Mouse (Mus musculus): ENCODE measurements around the gene 9930022D16Rik. TPM values are rescaled to one million over a fixed set of nuclear protein-coding genes. Genes with fewer than 3 reads are reported as not detected.

The 9930022D16Rik gene
- total RNA-seq, 2 experiments from 2014 or later: not detected

- DNase-seq: no peak
These were observed 37.5 kb downstream of the 9930022D16Rik start for GRCm38 (mm10) chr11:109451169-109451568.

GRCm38 (mm10) chr11:109456261-109456660 lies 42.5 kb downstream of the 9930022D16Rik start:
- DNase-seq: no peak

GRCm38 (mm10) chr11:109458165-109458564 lies 44.4 kb downstream of the 9930022D16Rik start:
- DNase-seq: no peak

- DNase-seq: no peak
These were observed 46.9 kb downstream of the 9930022D16Rik start for GRCm38 (mm10) chr11:109460586-109460985.

- DNase-seq: no peak
These were observed 51.4 kb downstream of the 9930022D16Rik start for GRCm38 (mm10) chr11:109465068-109465467.

- peak; percentile 22 for DNase-seq
These were observed 53.3 kb downstream of the 9930022D16Rik start for GRCm38 (mm10) chr11:109466987-109467386.

GRCm38 (mm10) chr11:109468133-109468532 lies 54.4 kb downstream of the 9930022D16Rik start:
- no peak for DNase-seq

Small RNA genes within 50 kb of the gene (microRNA-seq; reads per million reads assigned to microRNA genes)
- gene Gm25540: not detected

Other genes with a start within 250 kb of the 9930022D16Rik start
- gene Rgs9, start 115.8 kb upstream of the 9930022D16Rik start, total RNA-seq (2021): 1 to 10 TPM; 5.3 to 7.8 TPM
- 10 to 100 TPM; 68.2 to 70.3 TPM for gene Gna13, start 51.1 kb upstream of the 9930022D16Rik start, total RNA-seq (2021)
- 10 to 100 TPM; 38.1 to 48.5 TPM for gene Amz2, start 12.0 kb downstream of the 9930022D16Rik start, total RNA-seq (2021)
- 10 to 100 TPM; 10.6 to 14.2 TPM for gene Arsg, start 59.5 kb downstream of the 9930022D16Rik start, total RNA-seq (2021)
- gene Slc16a6, start 59.7 kb downstream of the 9930022D16Rik start, total RNA-seq (2021): 1 to 10 TPM; 2.7 to 3.9 TPM
- gene Wipi1, start 198.1 kb downstream of the 9930022D16Rik start, total RNA-seq (2021): 10 to 100 TPM; 35.0 to 44.2 TPM
- 100 to 1,000 TPM; 331 to 344 TPM for gene Prkar1a, start 235.5 kb downstream of the 9930022D16Rik start, total RNA-seq (2021)